Mouse (Mus musculus): ENCODE results near the gene Lrrc3b. TPM values are rescaled to one million over a fixed set of nuclear protein-coding genes. Genes with fewer than 3 reads are reported as not detected.

Lrrc3b gene
- polyA plus RNA-seq, 1 experiment, result not detected

DNA sequence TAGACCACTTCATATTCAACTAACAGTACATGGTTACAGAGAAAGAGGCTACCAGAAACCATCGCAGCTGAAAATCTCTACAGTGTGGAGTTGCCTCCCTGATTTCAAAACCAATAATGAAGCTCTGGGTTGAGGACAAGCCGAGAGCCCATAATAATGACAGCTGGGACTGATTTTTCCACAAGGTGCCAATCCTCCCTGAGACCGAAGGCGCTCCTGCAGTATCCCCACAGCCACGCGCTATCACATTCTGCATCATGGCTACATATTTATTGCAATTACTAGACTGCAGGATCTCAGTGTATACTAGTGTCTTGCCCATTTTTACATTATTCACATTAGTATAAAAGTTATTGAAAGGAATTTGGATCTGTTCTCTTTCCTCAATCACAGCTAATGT is 73.7 kb downstream of the Lrrc3b start:
- TF ChIP-seq GATA1 (IDR thresholded peaks at IDR 0.05; ENCODE audit: low read length), result no peak

DNA sequence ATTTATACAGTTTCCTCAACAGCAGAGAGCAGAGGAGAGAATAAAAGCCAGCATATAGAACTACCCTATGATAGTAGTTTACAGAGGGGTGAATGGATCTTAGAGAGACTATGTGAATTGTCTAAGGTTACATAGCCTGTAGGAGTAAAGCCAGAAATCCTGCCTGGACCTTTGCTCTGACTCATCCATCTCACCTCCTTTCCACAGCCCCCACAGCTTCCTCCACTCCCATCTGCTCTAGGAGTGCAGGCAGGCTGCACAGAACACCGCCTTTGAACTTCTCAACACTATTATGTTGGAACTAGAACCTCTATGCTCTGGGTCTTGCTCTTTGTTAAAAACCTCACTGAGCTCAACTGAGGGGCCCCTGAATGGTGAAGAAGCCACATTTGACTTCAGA is 78.9 kb downstream of the Lrrc3b start:
- TF ChIP-seq GATA1 (IDR thresholded peaks at IDR 0.05; ENCODE audit: low read length), result no peak

DNA sequence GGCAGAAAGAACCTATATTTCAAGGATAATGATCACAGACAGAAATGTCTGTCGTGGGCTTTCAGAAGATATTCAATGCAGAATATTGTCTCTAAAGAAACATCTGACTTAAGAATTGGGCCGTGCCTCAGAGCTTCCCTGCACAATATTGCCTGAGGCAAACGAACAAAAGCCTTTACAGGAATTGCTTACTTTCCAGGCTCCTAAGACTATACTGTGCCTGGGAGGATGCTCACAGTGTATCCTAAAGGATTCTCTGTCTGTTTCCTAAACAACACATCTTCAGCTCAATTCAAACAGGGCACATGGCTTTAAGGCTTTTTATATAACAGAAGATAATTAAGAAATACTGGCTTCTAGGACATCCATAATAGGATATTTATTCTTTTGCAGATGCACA is 79.7 kb downstream of the Lrrc3b start:
- TF ChIP-seq GATA1 (IDR thresholded peaks at IDR 0.05; ENCODE audit: low read length), result no peak

DNA sequence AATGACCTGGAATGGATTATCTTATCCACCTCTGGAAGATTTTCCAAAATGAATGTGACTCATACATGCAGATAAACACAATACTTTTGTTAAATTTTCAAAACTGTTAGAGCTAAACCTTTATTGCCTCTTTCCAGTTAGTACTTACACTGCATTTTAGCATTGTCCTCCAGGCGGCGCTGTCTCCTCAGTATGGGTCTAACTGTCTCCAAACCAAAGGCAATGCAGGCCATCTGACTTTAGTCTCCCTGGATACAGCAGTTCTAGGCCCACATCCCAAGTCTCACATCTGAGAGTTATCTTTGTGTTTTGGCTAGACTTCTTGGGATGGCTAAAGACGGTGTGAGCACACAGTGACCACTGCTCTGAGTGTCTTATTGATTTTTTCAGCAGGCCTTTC is 83.3 kb downstream of the Lrrc3b start:
- no peak for TF ChIP-seq GATA1 (IDR thresholded peaks at IDR 0.05; ENCODE audit: low read length)

DNA sequence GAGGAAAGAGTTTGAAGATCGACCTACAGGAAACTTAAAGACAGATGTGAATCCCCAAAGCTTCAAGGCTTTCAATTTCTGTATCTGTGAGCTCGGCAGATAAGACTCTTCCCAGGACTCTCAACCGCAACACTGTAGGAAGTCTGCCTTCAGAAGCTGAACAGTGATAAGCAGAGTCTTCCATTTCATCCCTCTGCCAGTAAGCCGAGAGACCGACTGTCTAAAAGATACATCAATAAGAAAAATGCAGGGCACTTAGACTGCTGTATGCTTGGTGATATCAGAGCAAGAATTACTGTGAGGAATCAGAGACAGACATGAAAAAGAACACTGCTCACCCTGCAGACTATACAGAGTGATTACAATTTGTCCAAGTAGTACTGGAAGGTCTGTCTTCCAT is 84.5 kb downstream of the Lrrc3b start:
- TF ChIP-seq GATA1 (IDR thresholded peaks at IDR 0.05; ENCODE audit: low read length), result no peak

DNA sequence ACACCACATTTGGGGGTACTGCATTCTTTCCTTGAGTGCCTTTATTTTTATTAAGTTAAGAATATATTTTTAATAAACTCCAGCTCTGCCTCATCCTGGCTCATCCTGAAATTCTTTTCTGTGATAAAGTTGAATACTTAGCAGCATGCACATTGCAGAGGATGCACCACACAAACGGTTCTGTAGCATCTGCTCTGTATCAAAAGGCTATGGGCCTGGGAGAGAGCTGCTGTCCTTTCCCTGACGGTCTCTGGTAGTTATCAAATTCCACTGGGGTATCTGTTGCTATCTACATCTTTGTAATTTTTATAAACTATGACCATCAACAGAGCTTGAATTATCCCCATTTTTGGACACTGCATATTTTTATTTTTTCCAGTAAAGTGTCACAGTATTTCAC is 105.7 kb downstream of the Lrrc3b start:
- TF ChIP-seq GATA1 (IDR thresholded peaks at IDR 0.05; ENCODE audit: low read length), result no peak

DNA sequence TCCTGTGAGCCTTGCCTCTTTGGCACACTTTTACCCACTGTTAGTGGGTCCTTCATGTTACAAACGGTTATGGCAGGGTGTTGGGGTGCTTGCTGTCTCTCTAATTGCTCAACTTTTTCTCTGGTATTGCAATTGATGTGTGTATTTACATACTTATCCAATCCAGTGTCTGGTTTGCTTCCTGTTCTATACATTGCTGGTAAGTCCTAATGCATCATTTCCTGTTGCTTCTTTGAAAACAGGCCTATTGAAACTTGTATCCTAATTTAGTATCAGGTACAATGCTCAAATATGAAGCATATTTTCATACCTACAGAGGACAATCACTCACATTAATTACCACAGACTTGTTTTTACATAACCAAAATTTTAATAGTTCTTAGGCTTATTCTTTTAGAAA is 107.4 kb downstream of the Lrrc3b start:
- TF ChIP-seq GATA1 (IDR thresholded peaks at IDR 0.05; ENCODE audit: low read length), result no peak

DNA sequence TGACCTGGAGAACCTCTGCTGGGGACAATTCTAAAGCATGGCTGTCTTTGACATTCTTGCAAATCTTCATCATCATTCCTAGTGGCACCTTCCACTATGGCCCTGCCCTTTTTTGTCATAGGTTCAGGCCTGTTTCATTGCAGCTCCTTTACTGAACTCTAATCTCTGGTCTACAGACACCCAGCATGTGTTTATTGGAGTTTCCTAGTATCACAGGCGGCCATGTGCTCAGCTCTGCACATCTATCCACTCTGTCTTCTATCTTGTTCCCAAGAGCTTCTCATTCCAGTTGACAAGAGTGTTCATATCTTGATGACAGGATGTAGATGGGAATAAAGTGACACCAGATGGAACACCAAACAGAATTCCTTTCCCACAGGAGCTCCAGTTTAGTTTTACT is 108.6 kb downstream of the Lrrc3b start:
- no peak for TF ChIP-seq GATA1 (IDR thresholded peaks at IDR 0.05; ENCODE audit: low read length)

DNA sequence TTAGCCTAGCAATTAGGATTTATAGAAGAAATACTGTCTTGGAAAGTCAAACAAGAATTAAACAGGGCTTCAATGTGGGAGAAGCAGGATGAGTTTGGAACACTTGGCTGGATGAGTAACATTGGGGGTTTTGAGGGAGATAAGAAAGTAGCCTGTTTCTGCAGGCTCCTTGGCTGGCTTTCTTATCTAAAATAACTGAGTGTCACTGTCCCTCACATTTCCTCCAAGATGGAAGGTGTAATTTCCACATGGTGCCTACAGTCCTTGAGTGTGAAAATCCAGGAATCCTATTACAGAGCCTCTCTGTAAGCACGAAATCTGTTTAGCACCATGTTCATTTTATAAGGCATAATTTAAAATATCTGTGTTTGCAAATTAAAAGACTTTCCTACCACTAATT is 112.9 kb downstream of the Lrrc3b start:
- no peak for TF ChIP-seq GATA1 (IDR thresholded peaks at IDR 0.05; ENCODE audit: low read length)

DNA sequence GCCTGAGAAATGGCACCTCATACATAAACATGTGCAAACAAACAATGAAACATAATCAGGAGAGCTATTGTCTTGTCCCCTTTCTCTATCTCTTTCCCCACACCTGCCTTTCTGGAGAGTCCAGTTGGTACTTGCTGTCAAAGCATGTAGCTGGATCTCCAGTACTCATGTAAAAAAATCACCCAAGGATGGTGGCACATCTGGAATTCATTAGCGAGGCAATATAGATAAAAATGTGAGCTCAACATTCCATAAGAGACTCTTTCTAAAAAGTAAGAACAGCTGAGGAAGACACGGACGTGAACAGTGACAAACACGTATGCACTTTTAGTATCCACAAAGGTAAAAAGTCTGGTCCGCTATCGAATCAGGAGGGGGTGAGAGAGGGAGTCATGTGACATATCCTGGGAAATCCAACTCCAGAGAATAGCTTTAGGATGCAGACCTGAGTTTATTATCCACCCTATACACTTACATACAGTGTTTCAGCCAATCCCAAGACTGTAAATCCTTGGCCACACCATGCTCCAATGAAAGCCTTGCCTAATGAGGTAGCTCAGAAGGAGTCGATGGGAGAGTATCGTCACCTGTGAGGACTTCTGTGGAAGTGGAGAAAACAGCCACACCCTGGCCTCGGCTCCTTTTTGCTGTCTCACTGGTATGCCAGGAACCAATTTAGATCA is 116.2 kb downstream of the Lrrc3b start:
- no peak for TF ChIP-seq GATA1 (IDR thresholded peaks at IDR 0.05; ENCODE audit: low read length)

DNA sequence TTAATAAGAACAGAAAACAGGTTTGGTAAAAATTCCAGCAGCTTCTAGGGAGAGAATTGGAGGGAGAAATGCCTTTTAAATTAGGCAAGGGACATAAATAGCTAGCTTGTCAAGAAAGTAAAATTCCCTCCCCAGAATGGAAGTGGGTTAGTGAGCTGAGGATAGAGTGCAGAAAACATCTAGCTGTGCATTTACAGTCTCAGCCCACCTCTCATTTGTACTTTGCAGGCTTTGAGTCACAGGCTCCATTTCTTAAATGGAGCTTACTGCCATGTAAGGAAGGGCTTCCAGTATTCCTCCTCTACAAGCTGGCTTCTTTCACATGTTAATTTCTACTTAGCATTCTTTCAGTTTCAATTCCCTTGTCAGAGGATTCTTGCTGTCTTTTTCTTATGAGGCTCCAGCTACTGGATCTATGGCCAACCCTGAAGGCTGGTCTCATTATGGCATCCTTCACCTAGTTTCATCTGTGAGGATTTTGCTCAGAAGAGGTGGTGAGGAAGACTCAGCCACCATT is 119.3 kb downstream of the Lrrc3b start:
- no peak for TF ChIP-seq GATA1 (IDR thresholded peaks at IDR 0.05; ENCODE audit: low read length)

DNA sequence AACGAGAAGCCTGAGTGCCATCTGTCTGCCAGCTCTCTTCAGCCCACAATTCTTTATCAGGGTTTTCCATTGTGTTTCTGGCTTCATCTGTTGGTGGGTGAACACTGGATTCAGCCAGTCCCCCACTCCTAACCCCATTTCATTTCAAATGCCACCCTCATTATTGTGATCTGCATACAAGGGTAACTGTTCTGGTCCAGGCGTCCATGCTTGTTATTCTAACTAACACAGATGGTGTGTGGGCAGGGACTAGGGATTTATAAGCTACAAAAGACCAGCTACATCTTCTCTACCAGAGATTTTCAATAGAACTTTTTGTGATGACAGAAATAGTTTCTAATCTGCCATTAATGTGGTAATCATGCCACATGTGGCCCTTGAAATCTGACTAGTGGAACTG is 130.2 kb downstream of the Lrrc3b start:
- no peak for TF ChIP-seq GATA1 (IDR thresholded peaks at IDR 0.05; ENCODE audit: low read length)

All from G1E-ER4 (cell line).